Mouse (Mus musculus): ENCODE data around the gene Mrps34. TPM values are rescaled to one million over a fixed set of nuclear protein-coding genes. Genes with fewer than 3 reads are reported as not detected.
A peak's percentile ranks its signal among the peaks of the same experiment; 100 is the strongest.

Mrps34 gene
- polyA plus RNA-seq, 2 experiments, result 82.1 to 101 TPM

DNA sequence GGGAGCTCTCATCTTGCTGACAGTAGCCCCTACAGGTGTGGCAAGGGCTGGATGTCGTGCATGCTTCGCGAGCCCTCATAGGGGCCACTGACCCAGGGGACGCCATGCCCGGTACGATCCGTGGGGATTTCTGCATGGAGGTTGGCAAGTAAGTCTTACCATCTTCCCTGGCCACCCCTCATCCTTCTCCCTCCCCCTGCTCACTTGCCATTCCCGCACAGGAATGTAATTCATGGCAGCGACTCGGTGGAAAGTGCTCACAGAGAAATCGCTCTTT lies 2.0 kb downstream of the Mrps34 start:
- 47% methylated on average over 11 of the region's 11 CpGs for whole genome bisulfite sequencing
- peaks cover 22% of the 10 kb centered on the region for H3K4me1 ChIP-seq (ENCODE audit: control insufficient read depth, insufficient read depth, low read length)
- H3K4me3 ChIP-seq (replicated peaks; ENCODE audit: low read length), result peak overlapping the region; percentile 70
- DNase-seq (ENCODE audit: low spot score), result no peak
- H3K36me3 ChIP-seq (ENCODE audit: control insufficient read depth, insufficient read depth, low read length), result peaks cover 72% of the 10 kb centered on the region
- TF ChIP-seq POLR2A (IDR thresholded peaks at IDR 0.05; ENCODE audit: borderline replicate concordance, extremely low read depth, insufficient read depth, insufficient read length), result no peak
- H3K9ac ChIP-seq (ENCODE audit: low read depth, low read length, severe bottlenecking), result peak overlapping the region; percentile 68
- H3K9me3 ChIP-seq (ENCODE audit: control insufficient read depth, low read length), result no peaks in the 10 kb centered on the region
- no peak overlapping the region for H3K27ac ChIP-seq (replicated peaks; ENCODE audit: low read depth, low read length)
- ATAC-seq (ENCODE audit: low FRiP score, low read depth), result no peak
- no peaks in the 10 kb centered on the region for H3K27me3 ChIP-seq (ENCODE audit: control insufficient read depth, insufficient read depth, low read length)
- peak overlapping the region; percentile 98 for H3K4me2 ChIP-seq (replicated peaks; ENCODE audit: low read depth, low read length, severe bottlenecking)

DNA sequence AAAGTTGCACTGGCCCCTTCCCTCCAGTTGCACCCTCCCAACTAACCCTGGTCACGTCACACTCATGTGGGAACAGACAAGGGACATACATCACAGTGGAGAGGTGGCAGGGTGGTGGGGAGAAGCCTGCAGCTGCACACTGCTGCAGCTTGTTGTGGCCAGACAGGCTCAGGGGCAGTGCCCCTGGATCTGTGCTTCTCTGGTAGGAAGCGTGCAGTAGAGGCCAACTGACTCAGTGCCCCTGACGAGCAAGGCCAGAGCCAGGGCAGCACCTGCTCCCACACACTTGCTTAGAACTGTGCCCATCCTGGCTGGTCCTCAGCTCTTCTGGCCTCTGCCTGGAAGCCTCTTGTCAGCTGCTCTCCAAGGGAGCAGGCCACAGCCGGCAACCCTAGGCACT lies 2.7 kb downstream of the Mrps34 start:
- Histone ChIP-seq H3K27me3 (ENCODE audit: control insufficient read depth, insufficient read depth, low read length) (no peaks in the 10 kb centered on the region), H3K27ac (replicated peaks; ENCODE audit: low read depth, low read length) (no peak overlapping the region), H3K9ac (ENCODE audit: low read depth, low read length, severe bottlenecking) (no peak overlapping the region), H3K4me3 (replicated peaks; ENCODE audit: low read length) (0 out of 2 replicates have a peak overlapping the region, but pooled peaks have one; percentile 2), H3K9me3 (ENCODE audit: control insufficient read depth, low read length) (no peaks in the 10 kb centered on the region), H3K36me3 (ENCODE audit: control insufficient read depth, insufficient read depth, low read length) (peaks cover 71% of the 10 kb centered on the region), H3K4me1 (ENCODE audit: control insufficient read depth, insufficient read depth, low read length) (peaks cover 22% of the 10 kb centered on the region), H3K4me2 (replicated peaks; ENCODE audit: low read depth, low read length, severe bottlenecking) (0 out of 2 replicates have a peak overlapping the region, but pooled peaks have one; percentile 98)
- 78% methylated on average over 4 of the region's 4 CpGs for WGBS
- ATAC-seq (ENCODE audit: low FRiP score, low read depth), result no peak
- TF ChIP-seq POLR2A (IDR thresholded peaks at IDR 0.05; ENCODE audit: borderline replicate concordance, extremely low read depth, insufficient read depth, insufficient read length), result no peak
- no peak for DNase-seq (ENCODE audit: low spot score)

DNA sequence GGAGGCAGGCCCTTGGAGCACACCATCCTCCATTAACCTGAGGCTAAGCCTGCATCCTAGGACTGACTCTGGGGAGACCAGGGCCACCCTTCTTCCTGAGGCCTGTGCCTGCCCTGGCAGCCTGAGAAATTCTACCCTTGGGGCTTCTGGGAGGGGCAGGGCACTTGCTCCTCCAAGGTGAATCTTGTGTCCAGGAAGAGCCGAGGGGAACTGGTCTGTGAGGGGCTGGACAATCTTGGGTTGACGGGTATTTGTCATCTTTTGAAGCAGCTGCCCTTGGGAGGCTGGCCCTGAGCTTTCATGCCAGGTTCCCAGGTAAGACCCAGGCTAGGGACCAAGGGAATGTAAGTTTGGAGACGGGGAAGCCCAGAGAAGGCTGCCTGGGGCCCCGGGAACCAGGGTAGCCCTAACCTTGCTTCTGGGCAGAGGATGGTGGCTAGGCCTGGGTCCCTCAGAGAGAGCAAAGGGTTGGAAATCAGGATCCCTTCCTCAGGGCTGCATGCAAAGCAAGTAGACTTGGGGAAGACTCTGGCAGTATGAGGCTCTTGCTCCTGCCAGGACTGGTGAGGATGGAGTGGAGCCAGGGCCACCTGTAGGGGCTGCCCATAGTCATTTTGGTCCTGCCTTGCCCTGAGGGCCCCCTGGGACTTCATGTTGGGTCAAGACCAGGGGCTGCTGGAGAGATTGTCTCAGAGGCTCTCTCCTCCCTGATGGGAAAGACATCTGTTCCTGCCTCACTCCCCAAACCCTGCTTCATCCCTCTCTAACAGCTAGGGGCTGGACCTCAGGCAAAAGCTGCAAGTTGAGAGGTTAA lies 3.3 kb downstream of the Mrps34 start:
- Histone ChIP-seq H3K4me2 (replicated peaks; ENCODE audit: low read depth, low read length, severe bottlenecking) (no peak overlapping the region), H3K27me3 (ENCODE audit: control insufficient read depth, insufficient read depth, low read length) (no peaks in the 10 kb centered on the region), H3K4me3 (replicated peaks; ENCODE audit: low read length) (0 out of 2 replicates have a peak overlapping the region, but pooled peaks have one; percentile 2), H3K9ac (ENCODE audit: low read depth, low read length, severe bottlenecking) (no peak overlapping the region), H3K9me3 (ENCODE audit: control insufficient read depth, low read length) (no peaks in the 10 kb centered on the region), H3K36me3 (ENCODE audit: control insufficient read depth, insufficient read depth, low read length) (peaks cover 71% of the 10 kb centered on the region), H3K4me1 (ENCODE audit: control insufficient read depth, insufficient read depth, low read length) (peaks cover 22% of the 10 kb centered on the region), H3K27ac (replicated peaks; ENCODE audit: low read depth, low read length) (no peak overlapping the region)
- DNase-seq (ENCODE audit: low spot score) (no peak), ATAC-seq (ENCODE audit: low FRiP score, low read depth) (no peak)
- no peak for TF ChIP-seq POLR2A (IDR thresholded peaks at IDR 0.05; ENCODE audit: borderline replicate concordance, extremely low read depth, insufficient read depth, insufficient read length)
- 85% methylated on average over 4 of the region's 4 CpGs for WGBS

DNA sequence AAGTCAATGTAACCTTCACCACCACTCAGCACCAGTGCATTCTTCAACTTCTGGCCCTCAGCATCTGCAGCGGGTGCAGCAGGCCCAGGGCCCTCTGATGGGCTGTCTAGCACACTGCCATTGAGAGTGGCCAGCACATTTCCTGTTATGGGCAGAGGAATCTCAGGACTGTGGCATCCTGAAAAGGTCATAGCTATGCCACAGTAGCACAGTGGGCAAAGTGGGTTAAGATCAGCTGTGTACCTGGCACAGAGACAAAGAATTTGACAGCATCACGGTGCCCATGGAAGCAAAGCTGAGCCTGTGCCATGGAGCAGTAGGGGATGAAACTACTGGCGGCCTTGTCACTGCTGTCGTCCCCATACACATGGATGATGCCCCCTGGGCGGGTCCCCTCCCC lies 4.2 kb downstream of the Mrps34 start:
- DNase-seq (ENCODE audit: low spot score), result no peak
- H3K36me3 ChIP-seq (ENCODE audit: control insufficient read depth, insufficient read depth, low read length), result peaks cover 74% of the 10 kb centered on the region
- no peaks in the 10 kb centered on the region for H3K9me3 ChIP-seq (ENCODE audit: control insufficient read depth, low read length)
- H3K4me1 ChIP-seq (ENCODE audit: control insufficient read depth, insufficient read depth, low read length), result peaks cover 17% of the 10 kb centered on the region
- no peak overlapping the region for H3K27ac ChIP-seq (replicated peaks; ENCODE audit: low read depth, low read length)
- H3K27me3 ChIP-seq (ENCODE audit: control insufficient read depth, insufficient read depth, low read length), result no peaks in the 10 kb centered on the region
- H3K4me2 ChIP-seq (replicated peaks; ENCODE audit: low read depth, low read length, severe bottlenecking), result no peak overlapping the region
- 93% methylated on average over 5 of the region's 5 CpGs for WGBS
- no peak for TF ChIP-seq POLR2A (IDR thresholded peaks at IDR 0.05; ENCODE audit: borderline replicate concordance, extremely low read depth, insufficient read depth, insufficient read length)
- ATAC-seq (ENCODE audit: low FRiP score, low read depth), result no peak
- no peak overlapping the region for H3K9ac ChIP-seq (ENCODE audit: low read depth, low read length, severe bottlenecking)
- H3K4me3 ChIP-seq (replicated peaks; ENCODE audit: low read length), result no peak overlapping the region

DNA sequence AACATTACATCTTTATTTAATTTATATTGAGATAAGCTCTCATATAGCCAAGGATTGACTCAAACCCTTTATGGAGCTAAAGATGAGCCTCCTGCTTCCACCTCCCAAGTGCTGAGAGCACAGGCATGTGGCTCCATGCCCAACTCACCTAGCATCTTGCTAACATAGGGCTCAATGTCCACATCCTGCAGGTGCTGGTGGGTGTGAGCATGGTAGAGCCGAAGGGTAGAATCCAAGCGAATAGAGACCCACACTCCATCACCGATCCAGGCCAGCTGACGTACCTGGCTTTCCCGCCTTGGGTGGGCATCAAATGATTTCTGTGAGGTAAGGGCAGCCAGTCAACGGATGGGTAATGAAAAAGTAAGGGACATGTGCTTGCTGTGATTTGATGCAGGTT lies 5.1 kb downstream of the Mrps34 start:
- ATAC-seq (ENCODE audit: low FRiP score, low read depth), result no peak
- DNase-seq (ENCODE audit: low spot score), result no peak
- Histone ChIP-seq H3K9ac (ENCODE audit: low read depth, low read length, severe bottlenecking) (no peak overlapping the region), H3K27ac (replicated peaks; ENCODE audit: low read depth, low read length) (no peak overlapping the region), H3K36me3 (ENCODE audit: control insufficient read depth, insufficient read depth, low read length) (peaks cover 83% of the 10 kb centered on the region), H3K27me3 (ENCODE audit: control insufficient read depth, insufficient read depth, low read length) (no peaks in the 10 kb centered on the region), H3K4me3 (replicated peaks; ENCODE audit: low read length) (no peak overlapping the region), H3K9me3 (ENCODE audit: control insufficient read depth, low read length) (no peaks in the 10 kb centered on the region), H3K4me2 (replicated peaks; ENCODE audit: low read depth, low read length, severe bottlenecking) (no peak overlapping the region), H3K4me1 (ENCODE audit: control insufficient read depth, insufficient read depth, low read length) (peaks cover 15% of the 10 kb centered on the region)
- TF ChIP-seq POLR2A (IDR thresholded peaks at IDR 0.05; ENCODE audit: borderline replicate concordance, extremely low read depth, insufficient read depth, insufficient read length), result no peak
- WGBS, result 90% methylated on average over 6 of the region's 6 CpGs
